Mouse (Mus musculus) bone marrow macrophage, adult 2 months (primary cell): Measurements from ENCODE around the gene Gfm1. TPM values are rescaled to one million over a fixed set of nuclear protein-coding genes. Genes with fewer than 3 reads are reported as not detected.

Experiments used
- H3K27ac ChIP-seq: 2 replicates; pipeline ENCODE4 v1.5.1; 2012; ENCODE audit warnings: low read depth, low read length; ENCODE audit not compliant: insufficient read depth
- H3K4me1 ChIP-seq: 2 replicates; pipeline ENCODE4 v1.6.1; 2012; ENCODE audit warnings: low read length; ENCODE audit not compliant: control insufficient read depth, insufficient read depth
- H3K4me3 ChIP-seq: 2 replicates; pipeline ENCODE4 v1.5.1; 2012; ENCODE audit warnings: mild to moderate bottlenecking, low read length, moderate library complexity; ENCODE audit not compliant: insufficient read depth
- CTCF ChIP-seq: IDR thresholded peaks from 2 replicates; pipeline ENCODE4 v1.5.1; 2012; ENCODE audit warnings: low read depth, mild to moderate bottlenecking, low read length, moderate library complexity
- POLR2A ChIP-seq: IDR thresholded peaks from 2 replicates; pipeline ENCODE4 v1.6.1; 2012; ENCODE audit warnings: mild to moderate bottlenecking, low read depth, low read length, borderline replicate concordance
- polyA plus RNA-seq: library from polyadenylated mRNA; stranded (reverse); fragments of >200 nt; gene quantifications from 2 replicates; pipeline ENCODE4 v1.2.4, GENCODE M21; 2012; ENCODE audit not compliant: missing spikeins, insufficient read depth, insufficient read length

The Gfm1 gene
- polyA plus RNA-seq, result 22.9 and 29.3 TPM in 2 replicates

GRCm38 (mm10) chr3:67429999-67430380, at the start of gene Gfm1:
Gene Gfm1 (plus strand): TSS chr3:67430096.
- Histone ChIP-seq H3K27ac (no peak within 1 kb of the TSS), H3K4me3 (peak within 1 kb of the TSS; percentile 100), H3K4me1 (peaks cover 3% of the 10 kb centered on the region; the same call in 1 of the 2 replicates)
- no peak for TF ChIP-seq POLR2A
- TF ChIP-seq CTCF, result peak; percentile 71

- Histone ChIP-seq H3K4me1 (peaks cover 3% of the 10 kb centered on the region; the same call in 1 of the 2 replicates), H3K4me3 (peak overlapping the region; percentile 100; the same call in 1 of the 2 replicates), H3K27ac (no peak overlapping the region)
- no peak for TF ChIP-seq CTCF
- no peak for TF ChIP-seq POLR2A
These were observed 428 bp upstream of the Gfm1 start for GRCm38 (mm10) chr3:67429338-67429998.

- Histone ChIP-seq H3K27ac (no peak overlapping the region), H3K4me3 (no peak overlapping the region), H3K4me1 (peaks cover 3% of the 10 kb centered on the region; the same call in 1 of the 2 replicates)
- TF ChIP-seq CTCF, result no peak
- no peak for TF ChIP-seq POLR2A
These were observed 4.1 kb downstream of the Gfm1 start for GRCm38 (mm10) chr3:67434011-67434410.

- TF ChIP-seq CTCF, result no peak
- no peak overlapping the region for H3K27ac ChIP-seq
- H3K4me3 ChIP-seq, result no peak overlapping the region
- H3K4me1 ChIP-seq, result no peaks in the 10 kb centered on the region
These were observed 17.2 kb downstream of the Gfm1 start for GRCm38 (mm10) chr3:67447143-67447542.

- Histone ChIP-seq H3K4me1 (no peaks in the 10 kb centered on the region), H3K27ac (no peak overlapping the region), H3K4me3 (no peak overlapping the region)
- TF ChIP-seq POLR2A, result no peak
These were observed 19.8 kb downstream of the Gfm1 start for GRCm38 (mm10) chr3:67449660-67450059.

GRCm38 (mm10) chr3:67450601-67451210, 20.8 kb downstream of the Gfm1 start:
- H3K4me1 ChIP-seq, result no peaks in the 10 kb centered on the region
- no peak overlapping the region for H3K4me3 ChIP-seq
- H3K27ac ChIP-seq, result no peak overlapping the region
- TF ChIP-seq POLR2A (no peak), CTCF (no peak)

GRCm38 (mm10) chr3:67459881-67460280, 30.0 kb downstream of the Gfm1 start:
- H3K4me1 ChIP-seq, result peaks cover 6% of the 10 kb centered on the region
- H3K27ac ChIP-seq, result no peak overlapping the region
- no peak overlapping the region for H3K4me3 ChIP-seq
- TF ChIP-seq CTCF (no peak), POLR2A (no peak)

GRCm38 (mm10) chr3:67462015-67462414, 32.1 kb downstream of the Gfm1 start:
- peaks cover 6% of the 10 kb centered on the region for H3K4me1 ChIP-seq
- no peak for TF ChIP-seq POLR2A
- TF ChIP-seq CTCF, result no peak
- no peak overlapping the region for H3K27ac ChIP-seq
- H3K4me3 ChIP-seq, result no peak overlapping the region

GRCm38 (mm10) chr3:67462578-67462977, 32.7 kb downstream of the Gfm1 start:
- no peak overlapping the region for H3K27ac ChIP-seq
- TF ChIP-seq CTCF, result no peak
- no peak for TF ChIP-seq POLR2A
- H3K4me3 ChIP-seq, result peak overlapping the region; percentile 15; the same call in 1 of the 2 replicates
- H3K4me1 ChIP-seq, result peaks cover 6% of the 10 kb centered on the region

GRCm38 (mm10) chr3:67463001-67463400, 33.1 kb downstream of the Gfm1 start:
- no peak for TF ChIP-seq POLR2A
- no peak for TF ChIP-seq CTCF
- Histone ChIP-seq H3K27ac (peak overlapping the region; percentile 50), H3K4me3 (peak overlapping the region; percentile 70), H3K4me1 (peaks cover 6% of the 10 kb centered on the region)
